Mouse (Mus musculus) thymus, postnatal 36 days (tissue): Measurements from ENCODE around the gene Bex6.
A peak's percentile ranks its signal among the peaks of the same experiment; 100 is the strongest.

Source experiments
- DNase-seq, 2 experiments: peaks; one replicate each; pipeline ENCODE4 v3.0.0; 2022; ENCODE audit warnings: mixed read lengths in 2 of 2

Gene Bex6

GRCm38 (mm10) chr16:32179333-32179901, at the start of gene Bex6:
Gene Bex6 (plus strand): TSS chr16:32179823.
- DNase-seq = no peak

DNA sequence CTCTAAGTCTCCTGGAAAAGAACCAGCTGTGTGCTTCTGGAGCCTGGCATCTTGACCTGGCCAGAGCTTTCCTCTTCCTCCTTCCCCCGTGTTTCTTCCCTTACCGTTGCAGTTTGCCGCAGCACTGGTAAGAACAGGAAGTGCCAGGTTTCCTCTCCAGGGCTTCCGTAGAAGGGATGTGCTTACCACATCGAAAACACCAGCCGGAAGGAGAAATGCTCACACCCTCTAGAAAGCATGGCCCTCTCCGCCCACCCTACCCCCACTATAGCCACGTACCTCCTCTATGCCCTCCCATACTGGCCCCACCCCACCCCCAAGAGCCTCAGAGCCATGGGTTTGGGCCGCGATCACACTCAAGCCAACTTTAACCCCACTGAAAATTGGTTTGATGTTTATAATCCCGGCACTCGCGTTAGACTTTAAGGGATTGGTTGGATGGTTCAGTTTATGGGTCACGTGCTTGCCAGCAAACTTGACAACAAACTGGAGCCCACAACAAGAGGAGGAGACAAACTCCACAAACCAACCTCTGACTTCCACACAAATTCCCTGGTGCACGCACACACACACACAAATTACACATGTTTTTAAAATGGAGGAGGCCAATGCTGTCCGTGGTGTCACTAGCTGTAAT, 49.3 kb upstream of the Bex6 start:
- DNase-seq = peak; percentile 74 to 77

DNA sequence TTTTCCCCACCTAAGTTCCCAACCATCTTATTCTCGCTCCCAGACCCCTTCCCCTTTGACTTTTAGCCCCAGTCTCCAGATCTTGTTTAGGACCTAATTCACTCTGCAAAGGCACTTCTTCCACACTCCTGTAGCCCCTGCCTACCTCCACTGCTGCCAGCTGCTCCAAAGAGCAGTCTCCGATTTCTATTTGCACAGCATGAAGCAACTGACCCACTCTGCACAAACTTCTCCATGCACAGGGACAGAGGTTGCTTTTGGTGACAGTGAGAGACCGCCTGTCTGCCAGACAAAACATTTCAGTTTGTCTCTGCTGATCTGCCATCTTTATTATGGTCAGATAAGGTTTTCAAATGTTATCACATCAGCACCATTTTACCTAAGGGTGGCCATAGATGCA, 46.5 kb upstream of the Bex6 start:
- no peak for DNase-seq

GRCm38 (mm10) chr16:32135842-32136357, 43.7 kb upstream of the Bex6 start:
- no peak for DNase-seq

DNA sequence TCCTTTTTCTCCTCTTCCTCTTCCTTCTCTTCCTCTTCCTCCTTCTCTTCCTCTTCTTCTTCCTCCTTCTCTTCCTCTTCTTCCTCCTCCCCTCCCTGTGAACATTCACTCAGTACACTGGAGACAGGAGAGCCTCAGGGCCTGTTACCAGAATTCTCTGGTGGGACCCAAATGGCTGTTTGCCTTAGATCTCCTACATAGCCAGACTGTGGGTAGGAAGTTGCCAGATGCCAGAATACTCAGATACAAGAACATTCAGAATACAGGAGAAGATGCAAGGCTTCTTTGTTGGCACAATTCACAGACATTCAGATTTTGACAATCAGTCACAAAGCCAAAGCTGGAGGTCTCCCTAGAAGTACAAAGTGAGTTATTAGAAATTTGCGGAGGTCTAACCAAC, 40.7 kb upstream of the Bex6 start:
- no peak for DNase-seq

- DNase-seq = no peak
These were observed 35.9 kb upstream of the Bex6 start for GRCm38 (mm10) chr16:32143766-32144165.

GRCm38 (mm10) chr16:32144592-32144991, 35.0 kb upstream of the Bex6 start:
- no peak for DNase-seq

GRCm38 (mm10) chr16:32147589-32148207, 31.9 kb upstream of the Bex6 start:
- no peak for DNase-seq

- DNase-seq = no peak
These were observed 25.6 kb upstream of the Bex6 start for GRCm38 (mm10) chr16:32153976-32154375.

GRCm38 (mm10) chr16:32154437-32154836, 25.2 kb upstream of the Bex6 start:
- no peak for DNase-seq

GRCm38 (mm10) chr16:32156719-32157118, 22.9 kb upstream of the Bex6 start:
- no peak for DNase-seq

DNA sequence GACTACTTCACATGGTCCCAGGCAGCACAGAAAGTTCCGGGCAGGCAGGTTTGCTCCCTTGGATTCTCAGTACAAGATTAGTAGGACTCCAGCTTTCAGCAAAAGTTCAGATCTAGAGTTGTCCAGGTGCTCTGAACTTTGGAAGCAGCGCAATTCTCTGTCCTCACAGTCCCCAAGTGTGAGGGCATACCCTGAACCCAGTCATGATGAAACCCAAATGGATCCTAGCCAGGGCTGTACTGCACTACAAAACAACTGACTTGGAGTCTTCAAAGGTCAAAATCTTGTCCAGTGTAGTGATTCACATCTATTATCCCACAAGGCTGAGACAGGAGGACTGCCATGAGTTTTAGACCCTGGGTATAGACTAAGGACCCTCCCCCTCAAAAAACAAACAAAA, 22.3 kb upstream of the Bex6 start:
- no peak for DNase-seq

DNA sequence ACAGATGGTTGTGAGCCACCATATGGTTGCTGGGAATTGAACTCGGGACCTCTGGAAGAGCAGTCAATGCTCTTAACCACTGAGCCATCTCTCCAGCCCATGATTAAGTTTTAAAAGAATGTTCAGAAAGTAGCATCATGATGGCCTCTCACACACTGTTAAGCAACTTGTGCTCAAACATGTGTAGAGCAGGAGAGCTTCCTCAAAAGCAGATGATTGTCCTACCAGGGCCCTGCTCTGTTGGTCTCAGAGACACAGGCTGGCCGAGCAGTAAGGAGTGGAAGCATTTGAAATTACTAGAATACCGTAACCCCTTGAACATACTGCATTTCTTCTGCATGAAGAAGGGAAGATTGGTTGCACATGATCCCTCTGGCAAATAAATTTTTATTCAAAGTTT, 20.7 kb upstream of the Bex6 start:
- no peak for DNase-seq

DNA sequence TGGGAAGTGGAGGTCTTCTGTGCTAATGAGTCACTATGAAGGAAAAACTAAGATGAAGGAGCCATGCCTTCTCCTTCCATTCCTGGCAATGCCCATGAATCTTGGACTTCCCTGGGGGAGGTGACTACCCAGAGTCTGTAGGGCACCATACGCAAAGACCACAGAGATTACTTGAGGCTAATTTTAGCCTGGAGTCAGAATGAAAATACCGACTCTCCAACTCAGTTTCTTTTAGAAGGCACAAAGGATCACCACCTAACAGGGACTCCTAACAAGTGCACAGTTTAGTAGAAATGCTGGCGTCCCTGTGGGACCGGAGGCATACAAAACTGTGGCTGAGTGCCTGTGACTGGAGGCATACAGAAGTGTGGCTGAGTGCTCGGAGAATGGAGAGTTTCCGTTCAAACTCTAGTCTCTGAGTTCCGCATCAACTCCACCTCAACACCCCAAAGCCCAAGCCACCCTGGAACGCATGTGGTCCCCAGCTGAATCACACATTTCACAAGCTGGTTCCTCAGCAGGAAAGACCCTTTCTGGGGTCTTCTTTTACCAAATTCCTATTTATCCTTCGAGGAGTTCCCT, 18.8 kb upstream of the Bex6 start:
- DNase-seq = no peak

- DNase-seq = peak; percentile 48 to 56
These were observed 16.2 kb upstream of the Bex6 start for GRCm38 (mm10) chr16:32163392-32163791.

DNA sequence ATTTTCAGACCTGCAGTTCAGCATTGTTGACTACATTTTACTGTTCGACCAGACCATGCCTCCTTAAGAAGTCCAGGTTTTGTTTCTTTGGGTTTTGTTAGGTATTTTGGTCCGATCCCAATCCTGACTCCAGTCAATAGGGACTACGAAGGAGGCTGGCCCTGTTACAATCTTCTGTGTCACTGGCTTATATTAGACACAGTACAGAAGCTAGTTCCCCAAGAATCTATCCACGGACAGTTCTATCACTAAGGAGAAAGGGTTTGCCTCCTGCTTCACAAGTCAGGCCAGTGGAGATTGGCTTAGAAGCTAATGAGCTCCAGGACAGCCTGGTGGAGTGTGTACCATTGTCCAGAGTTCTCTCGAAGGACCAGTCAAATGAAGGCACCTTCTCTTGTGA, 15.7 kb upstream of the Bex6 start:
- DNase-seq = no peak

DNA sequence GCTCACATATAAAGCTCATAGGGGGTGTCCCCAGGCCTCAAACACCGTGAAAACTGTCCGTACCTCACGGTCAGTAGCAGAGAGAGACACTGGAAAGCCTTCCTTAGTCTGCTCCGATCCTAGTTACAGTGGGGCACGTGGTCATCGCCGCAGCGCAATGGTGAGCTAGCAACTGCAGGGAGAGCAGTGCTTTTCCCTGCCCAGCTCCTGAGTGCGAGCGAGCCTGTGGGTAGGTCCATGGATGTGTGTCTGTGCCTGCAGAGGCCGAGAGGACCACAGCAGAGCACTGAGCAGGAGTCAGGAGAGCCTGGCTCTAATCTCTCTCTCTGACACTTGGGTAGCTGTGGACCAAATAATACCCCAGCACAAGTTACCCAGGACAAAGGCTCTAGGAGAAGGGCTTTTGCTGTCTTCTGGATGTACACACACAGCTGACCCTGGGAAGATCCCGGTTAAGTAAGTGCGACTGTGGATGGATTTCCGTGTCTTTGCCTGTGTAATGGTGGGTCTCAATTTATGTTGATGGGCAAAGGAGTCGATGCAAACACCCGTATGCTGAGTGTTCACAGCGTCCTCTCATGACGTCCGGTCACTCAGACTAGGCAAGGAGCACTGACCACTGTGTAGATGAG, 15.1 kb upstream of the Bex6 start:
- peak; percentile 47 to 50 for DNase-seq

- DNase-seq = peak; percentile 77 to 84
These were observed 14.3 kb upstream of the Bex6 start, which contains the start of gene Nrros for GRCm38 (mm10) chr16:32165281-32165821. Gene Nrros (minus strand): TSS chr16:32165594.

GRCm38 (mm10) chr16:32167819-32168545, 11.6 kb upstream of the Bex6 start:
- DNase-seq = no peak

- DNase-seq = no peak
These were observed 8.4 kb upstream of the Bex6 start for GRCm38 (mm10) chr16:32171031-32171731.

- no peak for DNase-seq
These were observed 6.2 kb upstream of the Bex6 start for GRCm38 (mm10) chr16:32173401-32173800.
